Mouse (Mus musculus): ENCODE data around the gene Fkbp8. TPM values are rescaled to one million over a fixed set of nuclear protein-coding genes. Genes with fewer than 3 reads are reported as not detected.
A peak's percentile ranks its signal among the peaks of the same experiment; 100 is the strongest.

The Fkbp8 gene
- polyA plus RNA-seq, 1 experiment = 320 TPM

GRCm38 (mm10) chr8:70558334-70558733 is 30.8 kb downstream of the Fkbp8 start:
- TF ChIP-seq CTCF (conservative IDR thresholded peaks at IDR 0.05; ENCODE audit: insufficient read depth, insufficient read length, low read depth, low read length) (peak; percentile 35; the same call in 1 of the 2 replicates), POLR2A (IDR thresholded peaks at IDR 0.05; ENCODE audit: low read depth, low read length) (no peak)
- WGBS = 44% methylated on average over 4 of the region's 4 CpGs
- Histone ChIP-seq H3K27me3 (replicated peaks; ENCODE audit: control insufficient read depth, insufficient read depth, low read length) (no peaks in the 10 kb centered on the region), H3K27ac (ENCODE audit: insufficient read depth, low read depth, low read length) (peak overlapping the region; percentile 19; the same call in 1 of the 2 replicates), H3K4me1 (ENCODE audit: control insufficient read depth, insufficient read depth, low read length) (peaks cover 18% of the 10 kb centered on the region), H3K36me3 (ENCODE audit: control insufficient read depth, insufficient read depth, low read length) (no peaks in the 10 kb centered on the region), H3K4me3 (ENCODE audit: insufficient read depth, low read depth, low read length) (no peak overlapping the region)
- no peak for DNase-seq

DNA sequence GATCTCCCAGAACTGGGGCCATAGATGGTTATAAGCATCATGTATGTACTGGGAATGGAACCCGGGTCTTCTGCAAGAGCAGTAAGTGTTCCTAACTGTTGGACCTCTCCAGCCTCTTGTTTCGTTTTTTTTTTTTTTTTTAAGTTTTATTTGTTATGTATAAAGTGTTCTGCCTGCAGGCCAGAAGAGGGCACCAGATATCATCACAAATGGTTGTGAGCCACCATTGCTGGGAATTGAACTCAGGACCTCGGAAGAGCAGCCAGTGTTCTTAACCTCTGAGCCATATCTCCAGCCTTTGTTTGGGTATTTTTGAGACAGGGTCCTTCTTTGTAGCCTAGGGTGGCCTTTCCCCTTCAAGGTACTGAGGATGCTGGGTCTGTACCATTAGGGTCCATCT is 31.5 kb downstream of the Fkbp8 start:
- TF ChIP-seq POLR2A (IDR thresholded peaks at IDR 0.05; ENCODE audit: low read depth, low read length) = no peak
- TF ChIP-seq CTCF (conservative IDR thresholded peaks at IDR 0.05; ENCODE audit: insufficient read depth, insufficient read length, low read depth, low read length) = peak; percentile 31; the same call in 1 of the 2 replicates
- H3K36me3 ChIP-seq (ENCODE audit: control insufficient read depth, insufficient read depth, low read length) = no peaks in the 10 kb centered on the region
- no peaks in the 10 kb centered on the region for H3K27me3 ChIP-seq (replicated peaks; ENCODE audit: control insufficient read depth, insufficient read depth, low read length)
- peaks cover 12% of the 10 kb centered on the region for H3K4me1 ChIP-seq (ENCODE audit: control insufficient read depth, insufficient read depth, low read length)
- WGBS = 70% methylated on average over 3 of the region's 3 CpGs
- no peak for DNase-seq
- H3K4me3 ChIP-seq (ENCODE audit: insufficient read depth, low read depth, low read length) = no peak overlapping the region
- H3K27ac ChIP-seq (ENCODE audit: insufficient read depth, low read depth, low read length) = no peak overlapping the region

DNA sequence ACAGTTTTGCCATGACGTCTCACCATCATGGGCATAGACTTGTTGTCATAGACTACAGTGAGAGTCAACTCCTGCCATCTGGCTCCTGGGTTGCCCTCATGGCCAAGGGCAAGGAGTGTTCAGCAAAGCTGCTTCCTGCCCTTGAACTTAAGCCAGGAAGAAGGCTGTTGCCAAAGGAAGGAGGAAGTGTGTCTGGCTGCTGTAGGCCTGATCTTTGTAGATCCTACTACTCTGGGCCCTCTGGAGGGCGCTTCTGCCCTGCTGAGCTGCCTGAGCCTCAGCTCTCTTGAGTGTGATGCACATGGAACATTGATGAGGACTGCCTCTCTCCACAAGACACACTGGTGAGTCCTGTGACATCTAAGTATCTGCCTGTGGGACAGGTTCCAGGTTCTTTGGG is 32.6 kb downstream of the Fkbp8 start:
- 48% methylated on average over 2 of the region's 2 CpGs for WGBS
- peak; percentile 89 for DNase-seq
- H3K4me1 ChIP-seq (ENCODE audit: control insufficient read depth, insufficient read depth, low read length) = peaks cover 19% of the 10 kb centered on the region

DNA sequence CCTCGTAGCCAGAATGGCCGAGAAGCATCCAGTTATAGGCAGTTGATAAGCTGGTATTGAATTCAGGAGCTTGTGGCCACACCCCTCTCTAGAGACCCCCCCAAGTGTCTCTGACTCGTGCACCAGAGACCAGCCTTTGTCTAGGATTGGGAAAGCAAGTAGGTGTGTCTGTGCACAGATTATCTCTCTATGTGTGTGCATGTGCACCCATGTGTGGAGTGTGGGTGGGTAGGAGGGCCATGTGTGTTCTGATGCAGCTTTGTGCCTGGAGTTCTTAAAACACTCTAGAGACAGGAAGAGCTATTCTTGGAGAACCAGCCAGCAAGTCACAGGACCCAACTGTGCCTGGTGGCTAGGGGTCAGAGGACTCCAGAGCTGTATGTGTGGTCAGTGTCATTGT is 33.0 kb downstream of the Fkbp8 start:
- Histone ChIP-seq H3K4me1 (ENCODE audit: control insufficient read depth, insufficient read depth, low read length) (peaks cover 21% of the 10 kb centered on the region), H3K4me3 (ENCODE audit: insufficient read depth, low read depth, low read length) (no peak overlapping the region), H3K27me3 (replicated peaks; ENCODE audit: control insufficient read depth, insufficient read depth, low read length) (no peaks in the 10 kb centered on the region), H3K36me3 (ENCODE audit: control insufficient read depth, insufficient read depth, low read length) (no peaks in the 10 kb centered on the region), H3K27ac (ENCODE audit: insufficient read depth, low read depth, low read length) (peak overlapping the region; percentile 37)
- 56% methylated on average over 3 of the region's 3 CpGs for WGBS
- TF ChIP-seq CTCF (conservative IDR thresholded peaks at IDR 0.05; ENCODE audit: insufficient read depth, insufficient read length, low read depth, low read length) (no peak), POLR2A (IDR thresholded peaks at IDR 0.05; ENCODE audit: low read depth, low read length) (no peak)
- DNase-seq = no peak

More for the DNA sequence above, 32.6 kb downstream of the Fkbp8 start:
- TF ChIP-seq CTCF (conservative IDR thresholded peaks at IDR 0.05; ENCODE audit: insufficient read depth, insufficient read length, low read depth, low read length) (peak; percentile 66), POLR2A (IDR thresholded peaks at IDR 0.05; ENCODE audit: low read depth, low read length) (no peak)
- H3K4me3 ChIP-seq (ENCODE audit: insufficient read depth, low read depth, low read length) = no peak overlapping the region
- H3K27me3 ChIP-seq (replicated peaks; ENCODE audit: control insufficient read depth, insufficient read depth, low read length) = no peaks in the 10 kb centered on the region
- no peaks in the 10 kb centered on the region for H3K36me3 ChIP-seq (ENCODE audit: control insufficient read depth, insufficient read depth, low read length)
- H3K27ac ChIP-seq (ENCODE audit: insufficient read depth, low read depth, low read length) = peak overlapping the region; percentile 10; the same call in 1 of the 2 replicates

GRCm38 (mm10) chr8:70561357-70561756 is 33.8 kb downstream of the Fkbp8 start:
- Histone ChIP-seq H3K36me3 (ENCODE audit: control insufficient read depth, insufficient read depth, low read length) (no peaks in the 10 kb centered on the region), H3K27ac (ENCODE audit: insufficient read depth, low read depth, low read length) (peak overlapping the region; percentile 37), H3K4me1 (ENCODE audit: control insufficient read depth, insufficient read depth, low read length) (peaks cover 24% of the 10 kb centered on the region), H3K27me3 (replicated peaks; ENCODE audit: control insufficient read depth, insufficient read depth, low read length) (no peaks in the 10 kb centered on the region), H3K4me3 (ENCODE audit: insufficient read depth, low read depth, low read length) (no peak overlapping the region)
- TF ChIP-seq CTCF (conservative IDR thresholded peaks at IDR 0.05; ENCODE audit: insufficient read depth, insufficient read length, low read depth, low read length) (no peak), POLR2A (IDR thresholded peaks at IDR 0.05; ENCODE audit: low read depth, low read length) (no peak)
- 52% methylated on average over 4 of the region's 4 CpGs for WGBS
- peak; percentile 54 for DNase-seq

GRCm38 (mm10) chr8:70561809-70562535 is 34.4 kb downstream of the Fkbp8 start:
- Histone ChIP-seq H3K27me3 (replicated peaks; ENCODE audit: control insufficient read depth, insufficient read depth, low read length) (no peaks in the 10 kb centered on the region), H3K4me1 (ENCODE audit: control insufficient read depth, insufficient read depth, low read length) (peaks cover 24% of the 10 kb centered on the region), H3K36me3 (ENCODE audit: control insufficient read depth, insufficient read depth, low read length) (no peaks in the 10 kb centered on the region), H3K27ac (ENCODE audit: insufficient read depth, low read depth, low read length) (peak overlapping the region; percentile 63), H3K4me3 (ENCODE audit: insufficient read depth, low read depth, low read length) (no peak overlapping the region)
- DNase-seq = peak; percentile 76
- WGBS = 54% methylated on average over 7 of the region's 7 CpGs
- no peak for TF ChIP-seq POLR2A (IDR thresholded peaks at IDR 0.05; ENCODE audit: low read depth, low read length)
- TF ChIP-seq CTCF (conservative IDR thresholded peaks at IDR 0.05; ENCODE audit: insufficient read depth, insufficient read length, low read depth, low read length) = no peak

GRCm38 (mm10) chr8:70562802-70563201 is 35.3 kb downstream of the Fkbp8 start:
- Histone ChIP-seq H3K27me3 (replicated peaks; ENCODE audit: control insufficient read depth, insufficient read depth, low read length) (no peaks in the 10 kb centered on the region), H3K36me3 (ENCODE audit: control insufficient read depth, insufficient read depth, low read length) (no peaks in the 10 kb centered on the region), H3K27ac (ENCODE audit: insufficient read depth, low read depth, low read length) (no peak overlapping the region), H3K4me3 (ENCODE audit: insufficient read depth, low read depth, low read length) (no peak overlapping the region), H3K4me1 (ENCODE audit: control insufficient read depth, insufficient read depth, low read length) (peaks cover 24% of the 10 kb centered on the region)
- no peak for DNase-seq
- no peak for TF ChIP-seq POLR2A (IDR thresholded peaks at IDR 0.05; ENCODE audit: low read depth, low read length)
- no peak for TF ChIP-seq CTCF (conservative IDR thresholded peaks at IDR 0.05; ENCODE audit: insufficient read depth, insufficient read length, low read depth, low read length)
- 88% methylated on average over 3 of the region's 3 CpGs for WGBS

Data from kidney, adult 2 months (tissue).